Mouse (Mus musculus): ENCODE measurements at regions not wholly inside any gene's neighbourhood (a gene's known extent, or its start where the extent isn't known, plus 50 kb on each side); places are given as distances from the start of the nearest gene placed in this dataset.

DNA sequence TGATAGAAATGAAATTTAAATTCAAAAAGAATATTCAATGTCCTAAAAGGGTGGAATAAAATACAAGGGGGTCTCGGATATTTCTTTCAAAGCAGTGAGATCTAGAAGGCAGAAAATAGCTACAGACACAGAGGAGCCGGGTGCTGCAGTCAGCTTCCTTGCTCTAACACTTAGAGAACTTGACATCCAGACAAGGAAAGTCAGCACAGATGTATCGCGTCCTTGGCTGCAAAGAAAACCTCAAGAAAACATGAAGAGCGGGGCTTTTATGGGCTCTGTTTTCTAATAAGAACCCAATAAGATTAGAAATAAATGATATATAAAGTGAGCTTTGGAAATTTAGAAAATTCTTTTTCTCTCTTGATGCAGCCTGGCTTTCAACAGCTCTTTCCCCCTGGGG is 53.1 kb upstream of the Glis3 start:
- DNase-seq (ENCODE audit: low read depth, low spot score), result no peak

DNA sequence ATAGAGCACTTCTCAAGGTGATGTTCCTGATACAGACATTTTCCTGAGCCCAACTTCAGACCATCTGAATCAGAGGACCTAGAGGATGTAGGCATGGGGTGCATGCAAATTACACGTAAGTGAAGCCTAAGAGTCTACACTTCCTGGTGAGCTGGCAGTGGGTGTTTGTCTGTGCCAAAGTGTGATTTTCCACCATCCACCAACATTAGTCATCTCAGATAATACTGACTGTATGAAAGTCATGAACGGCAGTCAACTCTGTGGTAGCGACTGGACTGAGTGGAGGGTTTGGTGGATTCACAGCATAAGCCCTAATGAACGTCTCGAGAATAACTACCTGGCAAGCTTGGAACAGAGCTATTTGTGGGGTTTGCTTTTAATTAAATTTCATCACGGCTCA is 53.9 kb upstream of the Glis3 start:
- DNase-seq (ENCODE audit: low read depth, low spot score), result peak; percentile 69

DNA sequence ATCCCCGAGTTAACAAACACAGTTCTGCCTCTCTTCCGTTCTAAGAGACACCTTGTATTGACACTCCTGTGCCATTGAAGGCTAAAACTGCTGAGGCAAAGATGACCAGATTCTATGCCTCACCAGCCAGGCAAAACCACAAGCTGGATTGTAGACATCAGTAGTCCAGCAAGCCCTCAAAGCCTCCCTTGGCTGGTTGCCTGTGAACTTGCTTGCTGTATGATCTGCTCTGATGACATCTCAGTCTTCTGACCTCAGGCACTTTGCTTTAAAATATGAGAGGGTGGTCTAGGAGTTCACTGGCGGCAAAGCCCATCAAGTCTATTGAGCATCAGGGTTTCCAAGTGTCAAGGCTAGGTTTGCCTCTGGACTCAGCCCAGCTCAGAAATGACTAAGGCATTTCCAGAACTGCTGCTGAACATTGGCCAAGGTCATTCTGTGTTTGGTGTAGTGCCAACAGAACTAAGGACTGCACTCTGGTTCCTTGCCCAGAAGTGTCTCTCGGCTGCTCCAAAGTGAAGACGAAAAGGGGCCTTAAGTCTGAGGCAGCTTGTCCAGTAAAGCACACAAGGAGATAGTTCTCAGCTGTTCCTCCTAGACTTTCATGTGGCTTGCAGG is 63.4 kb upstream of the Glis3 start:
- DNase-seq (ENCODE audit: low read depth, low spot score), result peak; percentile 85

DNA sequence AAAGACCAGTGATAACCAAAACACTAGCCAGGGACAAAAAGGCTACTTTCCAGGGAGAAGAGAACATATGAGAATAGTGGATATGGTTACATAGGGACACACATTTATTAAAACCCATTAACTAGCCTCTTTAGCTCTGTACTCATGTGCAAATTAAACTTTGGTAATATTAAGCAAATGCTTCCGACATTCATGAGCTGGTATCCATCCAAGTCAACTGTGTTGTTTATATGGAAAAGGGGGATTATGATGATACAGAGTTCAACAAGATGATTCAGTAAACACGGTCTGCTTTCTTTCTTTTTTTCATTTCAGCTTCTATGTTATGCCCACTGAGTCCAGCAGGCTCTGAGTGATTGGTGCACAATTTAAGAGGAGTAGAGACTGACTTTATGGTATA is 65.2 kb upstream of the Glis3 start:
- no peak for DNase-seq (ENCODE audit: low read depth, low spot score)

DNA sequence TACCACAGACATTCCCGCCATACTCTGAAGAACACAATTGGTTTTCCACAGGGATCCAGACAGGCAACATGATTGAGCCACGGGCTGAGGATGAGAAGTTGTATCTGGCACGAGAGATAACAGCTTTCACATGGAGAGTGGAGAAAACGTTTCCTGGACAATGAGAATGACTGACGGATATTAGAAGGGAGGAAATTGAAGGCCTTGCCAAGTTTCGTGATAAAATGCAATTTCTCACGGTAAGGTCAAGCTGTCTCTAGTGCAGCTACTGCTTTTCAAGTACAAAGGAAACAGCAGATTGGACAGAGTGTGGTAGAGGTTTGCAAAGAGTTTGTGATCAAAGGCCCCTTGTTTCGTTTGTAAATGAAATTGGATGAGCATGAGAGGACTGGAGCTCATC is 65.7 kb upstream of the Glis3 start:
- no peak for DNase-seq (ENCODE audit: low read depth, low spot score)

DNA sequence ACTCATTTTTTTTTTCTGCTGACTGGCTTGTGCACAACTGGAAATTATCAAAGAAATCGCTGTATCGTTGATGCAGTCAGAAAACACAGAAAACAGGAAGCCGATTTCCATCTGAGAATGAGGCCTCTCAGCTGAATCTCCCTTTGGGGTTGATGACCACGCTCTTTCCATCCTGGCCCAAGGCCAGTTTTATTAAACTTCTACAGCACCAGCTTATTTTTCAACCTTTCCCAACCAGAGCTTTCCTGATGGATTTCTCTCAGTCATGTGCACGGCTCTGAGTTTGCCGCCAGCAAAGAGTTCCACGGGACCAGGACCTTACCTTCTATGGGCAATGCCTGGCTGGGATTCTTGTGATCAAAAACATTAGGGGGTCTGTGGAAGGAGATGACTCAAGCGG is 71.2 kb upstream of the Glis3 start:
- peak; percentile 37 for DNase-seq (ENCODE audit: low read depth, low spot score)

DNA sequence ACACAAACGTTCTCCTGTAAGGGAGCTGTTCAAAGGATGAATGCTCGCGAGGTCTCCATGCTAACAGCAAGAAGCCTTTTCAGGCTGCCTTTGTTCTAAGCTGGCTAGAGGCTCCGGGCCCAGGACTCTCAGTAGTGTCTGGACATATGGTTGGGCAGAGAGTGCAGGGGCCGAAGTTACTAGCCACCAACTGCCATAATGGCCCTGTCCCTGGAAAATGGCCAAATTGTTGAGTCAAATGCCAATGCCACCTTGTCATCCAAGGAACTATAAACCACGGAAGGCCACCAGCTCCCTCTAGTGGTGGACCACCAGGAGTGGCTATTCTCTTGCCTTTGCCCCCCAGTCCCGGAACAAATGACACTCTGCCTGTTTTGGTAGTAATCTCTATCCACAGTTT is 76.0 kb upstream of the Slc1a1 start:
- peak; percentile 89 for DNase-seq (ENCODE audit: low read depth, low spot score)

DNA sequence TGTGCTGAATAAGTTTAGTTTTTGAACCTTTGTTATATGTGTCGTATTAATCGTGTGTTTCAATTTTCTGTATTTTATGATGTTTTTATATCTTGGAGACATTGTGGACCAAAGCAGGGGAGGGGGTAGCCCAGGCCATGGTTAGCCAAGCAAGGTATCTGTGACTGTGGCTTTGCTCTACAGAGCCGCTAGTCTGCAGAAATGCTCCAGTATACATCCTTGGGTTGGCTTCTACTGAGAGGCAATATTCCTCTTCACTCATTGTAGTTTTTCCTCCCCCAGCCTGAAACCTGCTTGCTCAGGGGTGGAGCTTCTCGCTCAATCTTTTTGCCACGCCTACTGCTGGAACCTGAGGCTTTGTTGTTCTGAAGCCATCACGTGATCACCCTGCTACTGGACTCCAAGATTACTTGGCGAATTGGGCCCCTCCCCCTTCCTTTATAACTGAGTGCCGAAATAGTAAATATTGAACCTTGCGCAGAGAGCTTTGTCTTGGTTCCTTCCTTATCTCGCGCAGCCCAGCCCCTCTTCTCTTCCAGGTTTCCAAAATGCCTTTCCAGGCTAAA is 70.0 kb upstream of the Slc1a1 start:
- no peak for DNase-seq (ENCODE audit: low read depth, low spot score)

DNA sequence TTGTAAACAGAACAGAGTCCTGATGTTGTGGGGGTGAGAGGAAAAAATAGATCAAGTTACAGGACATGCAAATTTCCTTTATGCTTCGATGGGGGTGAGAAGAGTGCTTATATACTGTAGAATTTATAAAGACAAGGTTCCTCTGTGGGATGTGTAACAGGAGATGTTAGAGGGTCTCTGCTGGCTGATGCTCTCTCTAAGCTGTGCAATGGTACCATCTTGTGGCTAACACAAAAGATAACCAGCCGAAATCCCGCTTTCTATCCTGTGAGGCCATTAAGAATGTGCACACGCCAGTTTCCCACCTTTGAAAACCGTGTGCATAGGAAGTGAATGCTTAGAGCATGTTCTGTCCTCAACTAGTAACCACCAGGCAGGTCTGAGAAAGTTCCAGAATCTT is 66.6 kb upstream of the Slc1a1 start:
- DNase-seq (ENCODE audit: low read depth, low spot score), result peak; percentile 18

DNA sequence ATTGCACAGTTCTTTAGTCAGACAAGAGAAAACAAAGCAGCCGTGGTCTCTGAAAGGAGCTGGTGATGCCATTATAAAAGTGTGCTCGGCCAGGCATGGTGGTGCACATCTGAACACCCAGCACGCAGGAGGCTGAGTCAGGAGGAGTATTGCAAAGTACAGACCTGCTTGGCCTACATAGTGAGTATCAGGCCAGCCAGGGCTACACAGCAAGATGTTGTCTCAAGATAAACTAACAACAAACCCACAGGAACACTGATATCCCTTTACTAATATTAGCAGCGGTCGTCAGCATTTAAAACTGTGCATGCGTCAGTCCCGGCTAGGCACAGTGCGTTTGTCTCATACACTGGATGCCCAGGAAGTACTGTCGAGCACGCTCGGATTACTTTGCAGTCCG is 64.4 kb upstream of the Slc1a1 start:
- no peak for DNase-seq (ENCODE audit: low read depth, low spot score)

DNA sequence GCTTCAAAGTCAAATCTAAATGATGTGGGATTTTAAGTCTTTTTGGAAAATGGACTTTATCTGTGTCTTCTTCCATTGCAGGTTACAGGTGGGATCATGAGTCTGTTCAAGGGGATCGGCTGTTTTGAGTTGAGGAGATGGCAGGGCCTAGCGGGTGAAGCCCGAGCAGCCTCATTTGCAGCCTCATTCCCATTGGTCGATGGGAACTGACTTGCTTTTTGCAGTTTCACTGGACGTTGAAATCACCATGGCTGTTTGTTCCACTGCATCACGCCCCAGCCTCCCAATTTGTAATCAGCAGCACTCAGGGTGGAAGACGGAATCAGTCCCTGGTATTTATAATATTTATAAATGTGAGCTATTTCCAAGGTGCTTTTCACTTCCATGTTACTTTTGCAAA is 63.0 kb upstream of the Slc1a1 start:
- no peak for DNase-seq (ENCODE audit: low read depth, low spot score)

DNA sequence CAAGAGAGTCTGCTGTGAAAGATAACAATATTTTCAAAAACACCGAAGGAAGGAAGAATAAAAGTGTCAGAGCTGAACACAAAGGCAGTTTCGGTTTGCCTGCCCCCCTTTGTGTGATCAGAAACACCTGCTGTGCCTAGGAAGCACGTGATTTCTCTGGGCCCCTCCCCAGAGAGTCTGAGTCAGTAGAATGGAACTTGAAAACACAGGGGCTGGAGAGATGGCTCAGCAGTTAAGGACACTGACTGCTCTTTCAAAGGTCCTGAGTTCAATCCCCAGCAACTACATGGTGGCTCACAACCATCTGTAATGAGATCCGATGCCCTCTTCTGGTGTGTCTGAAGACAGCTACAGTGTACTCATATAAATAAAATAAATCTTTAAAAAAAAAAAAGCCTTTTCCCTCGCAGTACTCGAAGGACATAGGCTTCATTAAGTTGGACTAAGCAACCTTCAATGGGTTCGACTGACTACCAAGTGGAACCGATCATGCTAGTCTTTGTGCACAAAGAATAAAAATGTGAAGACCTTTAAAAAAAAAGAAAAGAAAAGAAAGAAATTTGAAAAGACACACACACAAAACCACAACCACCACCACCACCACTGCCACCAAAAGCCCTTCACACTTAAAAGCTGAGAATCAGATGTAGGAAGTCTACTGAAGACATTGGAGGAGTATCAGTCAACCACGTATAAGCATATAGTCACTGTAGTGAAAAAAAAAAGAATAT is 61.8 kb upstream of the Slc1a1 start:
- peak; percentile 34 for DNase-seq (ENCODE audit: low read depth, low spot score)

DNA sequence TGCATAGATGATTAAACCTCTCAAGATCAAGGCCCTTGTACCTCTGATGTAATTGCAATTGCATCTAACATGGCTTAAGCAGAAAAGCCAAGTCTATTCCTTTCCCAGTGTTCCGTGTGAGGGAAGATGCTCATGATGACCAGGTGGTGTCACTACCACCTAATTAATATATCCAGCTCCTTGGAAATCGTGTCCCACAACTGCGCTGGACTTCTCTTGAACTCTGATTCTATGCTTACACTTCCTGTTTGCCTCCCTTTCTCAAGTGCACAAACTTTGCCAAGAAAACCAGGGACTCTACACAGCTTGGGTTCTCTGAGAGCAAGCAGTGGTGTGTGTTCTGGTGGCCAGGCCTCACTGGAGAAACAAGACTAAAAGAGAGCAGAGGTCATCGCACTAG is 58.0 kb upstream of the Slc1a1 start:
- peak; percentile 70 for DNase-seq (ENCODE audit: low read depth, low spot score)

DNA sequence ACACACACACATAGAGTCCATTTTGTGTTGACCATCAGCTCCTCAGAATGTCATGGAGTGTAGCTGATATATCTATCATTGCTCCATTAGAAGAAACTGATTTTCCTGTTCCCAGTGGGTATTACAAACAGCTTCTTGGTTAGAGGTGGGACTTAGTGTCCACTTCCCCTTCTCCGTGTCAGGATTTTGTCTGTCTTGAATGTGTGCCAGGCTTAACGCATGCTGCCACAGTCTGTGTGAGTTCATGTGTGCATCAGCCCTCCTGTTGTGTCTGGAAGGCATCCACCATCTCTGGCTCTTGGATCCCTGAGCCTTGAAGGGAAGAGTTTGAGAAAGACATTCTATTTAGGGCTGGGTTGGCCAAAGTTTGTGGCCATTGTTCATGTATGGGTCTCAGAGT is 57.2 kb upstream of the Slc1a1 start:
- no peak for DNase-seq (ENCODE audit: low read depth, low spot score)

DNA sequence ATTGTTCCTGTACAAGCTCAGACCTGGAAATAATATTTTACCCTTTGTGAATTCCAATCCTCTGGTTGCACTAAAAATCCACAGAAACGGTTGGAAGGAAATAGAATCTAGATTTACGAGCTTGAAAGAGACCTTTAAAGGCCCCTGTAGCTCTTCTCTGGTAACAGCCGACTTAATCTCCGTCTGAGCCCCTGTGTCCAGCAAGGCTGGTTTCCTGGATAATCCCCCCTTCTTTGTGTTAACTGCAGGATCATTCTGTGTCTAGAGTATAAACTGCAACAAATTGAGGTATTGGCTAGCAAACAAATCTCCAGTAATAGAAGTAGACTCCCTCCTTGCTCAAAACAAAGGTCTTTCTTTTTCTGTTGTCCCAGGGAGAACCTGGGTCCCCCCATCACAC is 56.5 kb upstream of the Slc1a1 start:
- no peak for DNase-seq (ENCODE audit: low read depth, low spot score)

DNA sequence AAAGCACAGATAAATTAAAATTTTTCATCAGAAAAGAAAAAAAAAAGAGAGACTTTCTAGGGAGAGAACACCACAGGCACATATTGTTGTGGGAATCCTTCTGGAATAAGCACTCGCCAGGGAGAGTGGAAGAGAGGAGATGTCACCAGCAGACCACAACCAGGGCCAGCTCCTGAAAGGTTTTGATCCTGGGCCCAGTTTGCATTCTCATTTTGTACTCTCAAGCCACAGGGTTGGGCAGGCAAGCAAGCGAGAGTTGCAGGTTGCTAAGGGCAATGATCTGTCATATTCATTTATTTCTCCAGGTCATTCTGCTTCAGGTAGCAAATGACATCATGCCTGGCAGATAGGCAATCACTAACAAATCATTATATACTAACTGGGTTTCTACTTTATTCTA is 52.9 kb upstream of the Slc1a1 start:
- DNase-seq (ENCODE audit: low read depth, low spot score), result no peak
